Mouse (Mus musculus): ENCODE data around the gene Mob4.

DNA sequence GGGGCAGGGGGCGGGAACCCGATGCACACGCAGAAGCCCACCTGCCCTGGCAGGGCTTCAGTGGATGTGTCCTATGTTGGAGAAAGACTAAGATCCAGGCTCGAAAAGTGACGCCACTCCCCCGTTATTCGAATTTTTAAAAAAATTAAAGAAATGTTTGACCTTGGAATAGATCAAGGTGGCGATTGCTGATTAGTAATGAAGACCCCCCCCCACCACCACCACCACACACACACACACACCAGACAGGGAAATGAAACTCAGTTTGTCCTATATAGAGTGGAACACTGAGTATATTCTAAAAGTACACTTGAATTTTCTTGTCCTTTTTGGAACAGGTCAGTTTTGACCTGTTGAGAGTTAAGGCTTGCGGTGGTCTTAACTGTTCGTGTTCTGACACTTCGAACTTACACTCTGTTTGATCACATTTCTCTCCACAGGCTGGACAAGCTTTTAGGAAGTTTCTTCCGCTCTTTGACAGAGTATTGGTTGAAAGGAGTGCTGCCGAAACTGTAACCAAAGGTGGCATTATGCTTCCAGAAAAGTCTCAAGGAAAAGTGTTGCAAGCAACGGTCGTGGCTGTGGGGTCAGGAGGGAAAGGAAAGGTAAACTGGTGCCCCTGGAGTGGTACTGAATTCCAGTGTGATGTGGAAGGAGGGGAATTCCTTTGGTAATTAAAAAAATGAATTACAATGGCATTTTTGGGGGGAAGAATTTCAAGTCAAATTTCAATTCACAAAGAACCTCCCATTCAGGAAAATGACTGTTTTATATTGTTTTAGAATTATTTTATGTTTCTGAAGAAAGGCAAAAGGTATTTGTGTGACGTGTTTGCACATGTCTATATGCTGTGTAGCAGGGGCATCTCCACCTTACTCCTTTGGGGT is 42.2 kb upstream of the Mob4 start:
- TF ChIP-seq CTCF (IDR thresholded peaks at IDR 0.05; ENCODE audit: low read depth, low read length) = no peak
- TF ChIP-seq POLR2A (IDR thresholded peaks at IDR 0.05; ENCODE audit: borderline replicate concordance, low read depth, low read length) = no peak
